Mouse (Mus musculus) forebrain, postnatal 0 days (tissue): ENCODE data around the gene 1110051M20Rik. TPM values are rescaled to one million over a fixed set of nuclear protein-coding genes. Genes with fewer than 3 reads are reported as not detected.
A peak's percentile ranks its signal among the peaks of the same experiment; 100 is the strongest.

Experiments used
- ATAC-seq: fragments of 200-750 bp; cut with Nextera tagmentation; 2 replicates; pipeline ENCODE4 v1.8.0; 2017; ENCODE audit warnings: mild to moderate bottlenecking, moderate library complexity
- DNase-seq: peaks from one replicate; pipeline ENCODE4 v3.0.0-alpha.2; 2015
- H3K27ac ChIP-seq: fragments of 300-500 bp; sonication (generic); 2 replicates; pipeline ENCODE4 v1.5.1; 2014; ENCODE audit warnings: low read depth, mild to moderate bottlenecking, antibody characterized with exemption, low read length, moderate library complexity, mixed read lengths
- H3K27me3 ChIP-seq: fragments of 300-500 bp; sonication (generic); 2 replicates; pipeline ENCODE4 v1.6.1; 2014; ENCODE audit warnings: mild to moderate bottlenecking, low read length, mixed read lengths; ENCODE audit not compliant: insufficient read depth
- H3K36me3 ChIP-seq: fragments of 300-500 bp; sonication (generic); 2 replicates; pipeline ENCODE4 v1.6.1; 2014; ENCODE audit warnings: mild to moderate bottlenecking, moderate library complexity; ENCODE audit not compliant: insufficient read depth
- H3K4me1 ChIP-seq: fragments of 300-500 bp; sonication (generic); 2 replicates; pipeline ENCODE4 v1.6.1; 2014; ENCODE audit warnings: antibody characterized with exemption; ENCODE audit not compliant: insufficient read depth
- H3K4me2 ChIP-seq: fragments of 300-500 bp; sonication (generic); 2 replicates; pipeline ENCODE4 v1.6.1; 2014; ENCODE audit warnings: low read depth, mild to moderate bottlenecking, moderate library complexity
- H3K4me3 ChIP-seq: fragments of 300-500 bp; sonication (generic); 2 replicates; pipeline ENCODE4 v1.5.1; 2014; ENCODE audit warnings: low read depth, low read length, mixed read lengths
- H3K9ac ChIP-seq: fragments of 300-500 bp; sonication (generic); 2 replicates; pipeline ENCODE4 v1.6.1; 2014; ENCODE audit warnings: mild to moderate bottlenecking
- H3K9me3 ChIP-seq: fragments of 300-500 bp; sonication (generic); 2 replicates; pipeline ENCODE4 v1.6.1; 2016; ENCODE audit warnings: low read length
- CTCF ChIP-seq: sonication (generic); IDR thresholded peaks from 2 replicates; pipeline ENCODE4 v1.5.1; 2016; ENCODE audit warnings: antibody characterized with exemption, control low read depth, low read depth
- WGBS: fragments of 180-500 bp; shearing (Covaris S2); extraction: QIAGEN DNeasy Blood & Tissue Kit; methylation state at CpG from one replicate; pipeline ENCODE4 v1.1.7; 2014; 5-methylcytosine and 5-hydroxymethylcytosine counted together
- polyA plus RNA-seq: library from polyadenylated mRNA; unstranded; fragments of >200 nt; fragmentation: Nextera tagmentation; extraction: Ambion mirVana; gene quantifications from 2 replicates; pipeline ENCODE4 v1.2.1, GENCODE M21; 2015
- total RNA-seq: library from RNA; depleted of rRNA; stranded (reverse); fragments of >200 nt; gene quantifications from 2 replicates; pipeline ENCODE4 v1.2.3, GENCODE M21; 2014

The 1110051M20Rik gene
- total and polyA plus RNA-seq, 2 experiments from 2014 or later: 147 to 182 TPM

GRCm38 (mm10) chr2:91439876-91440275, 4.6 kb downstream of the 1110051M20Rik start:
- no peak for DNase-seq
- H3K9ac ChIP-seq: no peak overlapping the region
- H3K9me3 ChIP-seq: no peaks in the 10 kb centered on the region
- H3K4me1 ChIP-seq: peaks cover 7% of the 10 kb centered on the region
- TF ChIP-seq CTCF: no peak
- H3K36me3 ChIP-seq: no peaks in the 10 kb centered on the region
- no peak for ATAC-seq
- no peaks in the 10 kb centered on the region for H3K27me3 ChIP-seq
- no peak overlapping the region for H3K4me3 ChIP-seq
- no peak overlapping the region for H3K27ac ChIP-seq
- WGBS: 15% methylated on average over 1 of the region's 1 CpGs
- no peak overlapping the region for H3K4me2 ChIP-seq

- TF ChIP-seq CTCF: no peak
- ATAC-seq (no peak), DNase-seq (no peak)
- no peak overlapping the region for H3K4me2 ChIP-seq
- H3K4me1 ChIP-seq: peaks cover 7% of the 10 kb centered on the region
- no peak overlapping the region for H3K9ac ChIP-seq
- H3K27ac ChIP-seq: no peak overlapping the region
- no peaks in the 10 kb centered on the region for H3K9me3 ChIP-seq
- 79% methylated on average over 10 of the region's 10 CpGs for WGBS
- H3K4me3 ChIP-seq: no peak overlapping the region
- no peaks in the 10 kb centered on the region for H3K27me3 ChIP-seq
- H3K36me3 ChIP-seq: no peaks in the 10 kb centered on the region
Observed at GRCm38 (mm10) chr2:91439271-91439670, 5.2 kb downstream of the 1110051M20Rik start.

- Histone ChIP-seq H3K27me3 (no peaks in the 10 kb centered on the region), H3K9me3 (no peaks in the 10 kb centered on the region), H3K4me1 (no peaks in the 10 kb centered on the region), H3K4me2 (no peak overlapping the region), H3K27ac (no peak overlapping the region), H3K9ac (no peak overlapping the region), H3K4me3 (no peak overlapping the region), H3K36me3 (no peaks in the 10 kb centered on the region)
- ATAC-seq (no peak), DNase-seq (no peak)
- 25% methylated on average over 5 of the region's 5 CpGs for WGBS
- TF ChIP-seq CTCF: no peak
Observed at GRCm38 (mm10) chr2:91437116-91437815, 7.2 kb downstream of the 1110051M20Rik start.

GRCm38 (mm10) chr2:91436713-91437112, 7.8 kb downstream of the 1110051M20Rik start:
- Histone ChIP-seq H3K36me3 (no peaks in the 10 kb centered on the region), H3K27me3 (no peaks in the 10 kb centered on the region), H3K9ac (no peak overlapping the region), H3K4me3 (no peak overlapping the region), H3K27ac (no peak overlapping the region), H3K4me1 (no peaks in the 10 kb centered on the region), H3K9me3 (no peaks in the 10 kb centered on the region), H3K4me2 (no peak overlapping the region)
- DNase-seq (no peak), ATAC-seq (no peak)
- 21% methylated on average over 8 of the region's 8 CpGs for WGBS
- no peak for TF ChIP-seq CTCF

- Histone ChIP-seq H3K9ac (no peak overlapping the region), H3K9me3 (no peaks in the 10 kb centered on the region), H3K36me3 (no peaks in the 10 kb centered on the region), H3K4me3 (no peak overlapping the region), H3K27me3 (no peaks in the 10 kb centered on the region), H3K4me2 (peak overlapping the region; percentile 24; the same call in 1 of the 2 replicates), H3K27ac (peak overlapping the region; percentile 24; the same call in 1 of the 2 replicates), H3K4me1 (peaks cover 16% of the 10 kb centered on the region; the same call in 1 of the 2 replicates)
- 11% methylated on average over 6 of the region's 6 CpGs for WGBS
- TF ChIP-seq CTCF: no peak
- DNase-seq (peak; percentile 47), ATAC-seq (peak; percentile 85)
Observed at GRCm38 (mm10) chr2:91430600-91430919, 13.9 kb downstream of the 1110051M20Rik start.

GRCm38 (mm10) chr2:91429915-91430599, 14.4 kb downstream of the 1110051M20Rik start:
- ATAC-seq (peak; percentile 73), DNase-seq (peak; percentile 32)
- 2% methylated on average over 9 of the region's 9 CpGs for WGBS
- H3K27me3 ChIP-seq: no peaks in the 10 kb centered on the region
- no peaks in the 10 kb centered on the region for H3K36me3 ChIP-seq
- peaks cover 16% of the 10 kb centered on the region; the same call in 1 of the 2 replicates for H3K4me1 ChIP-seq
- H3K9ac ChIP-seq: no peak overlapping the region
- H3K9me3 ChIP-seq: no peaks in the 10 kb centered on the region
- H3K4me2 ChIP-seq: peak overlapping the region; percentile 24; the same call in 1 of the 2 replicates
- no peak for TF ChIP-seq CTCF
- H3K4me3 ChIP-seq: no peak overlapping the region
- peak overlapping the region; percentile 24 for H3K27ac ChIP-seq

GRCm38 (mm10) chr2:91429146-91429545, 15.4 kb downstream of the 1110051M20Rik start:
- Histone ChIP-seq H3K9ac (no peak overlapping the region), H3K27ac (no peak overlapping the region), H3K4me1 (peaks cover 16% of the 10 kb centered on the region; the same call in 1 of the 2 replicates), H3K4me3 (no peak overlapping the region), H3K9me3 (no peaks in the 10 kb centered on the region), H3K4me2 (no peak overlapping the region), H3K36me3 (no peaks in the 10 kb centered on the region), H3K27me3 (no peaks in the 10 kb centered on the region)
- 81% methylated on average over 3 of the region's 3 CpGs for WGBS
- no peak for TF ChIP-seq CTCF
- DNase-seq (no peak), ATAC-seq (no peak)
